Mouse (Mus musculus): ENCODE measurements around the gene Axl.

Gene Axl

GRCm38 (mm10) chr7:25711731-25712197 is 76.7 kb downstream of the Axl start:
- no peak for DNase-seq (ENCODE audit: low spot score in 2 of 2)

GRCm38 (mm10) chr7:25711165-25711564 is 77.3 kb downstream of the Axl start:
- no peak for DNase-seq (ENCODE audit: low spot score in 2 of 2)

GRCm38 (mm10) chr7:25710519-25711130 is 77.9 kb downstream of the Axl start:
- peak in 1 of 2 experiments; percentile 47 for DNase-seq (ENCODE audit: low spot score in 2 of 2)

- no peak for DNase-seq (ENCODE audit: low spot score in 2 of 2)
These were observed 78.5 kb downstream of the Axl start for GRCm38 (mm10) chr7:25709961-25710360.

- no peak for DNase-seq (ENCODE audit: low spot score in 2 of 2)
These were observed 80.8 kb downstream of the Axl start for GRCm38 (mm10) chr7:25707581-25708292.

All from frontal cortex, postnatal 36 days (tissue).